ENCODE assay signal across 8 mouse cellular contexts in the genomic region with DNA sequence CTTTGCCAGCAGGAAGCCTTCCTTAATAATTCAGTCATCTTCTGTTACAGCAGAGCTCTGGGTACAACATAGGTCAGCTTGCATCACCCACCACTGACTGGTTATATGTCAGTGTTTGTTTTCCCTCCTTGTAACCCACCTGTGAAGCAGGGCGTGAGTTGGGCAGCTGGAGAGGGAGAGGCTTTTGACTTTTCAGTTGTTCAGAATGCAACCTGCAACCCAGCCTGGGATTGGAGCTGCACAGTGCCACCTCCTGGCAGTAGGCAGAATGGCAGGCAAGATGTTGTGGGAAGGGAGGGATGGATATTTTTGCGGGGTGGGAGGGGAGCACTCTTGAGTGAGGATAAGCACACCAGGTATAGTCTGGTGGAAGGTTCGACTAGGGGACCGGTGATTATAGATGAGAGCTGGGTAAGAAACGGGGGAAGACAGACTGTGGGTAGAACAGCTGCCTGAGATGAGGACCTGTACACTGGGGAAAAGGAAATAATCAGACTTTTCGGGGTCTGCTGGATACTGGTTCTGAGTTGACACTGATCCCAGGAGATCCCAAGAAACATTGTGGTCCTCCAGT. TPM values are rescaled to one million over a fixed set of nuclear protein-coding genes. Genes with fewer than 3 reads are reported as not detected.
A peak's percentile ranks its signal among the peaks of the same experiment; 100 is the strongest.
DNase-seq lines count a peak whose midpoint lies in the region; TF ChIP-seq lines count a peak whose summit lies in the region.

No protein-coding gene starts in this region.

- H3K4me3 ChIP-seq in CH12.LX (replicated peaks in 1 of 3; ENCODE audit: low read depth in 2 of 3, low read length in 2 of 3, poor library complexity in 1 of 3): no peak overlapping the region

- in situ Hi-C loops in CH12.LX (cut with MboI; ENCODE audit: low pct_ligation_motif_present, low pct_unique_long_range_greater_than_20kb, low sequenced_read_pairs): loop anchor here (25.0 kb wide), 1 partner anchor 423 kb away; no protein-coding TSS in a partner anchor

- H3K9me3 ChIP-seq in CH12.LX (replicated peaks; ENCODE audit: low read length): no peaks in the 10 kb centered on the region

- peaks cover 82% of the 10 kb centered on the region for H3K27me3 ChIP-seq in CH12.LX (replicated peaks)

- dilution Hi-C loops in CH12.LX (cut with MboI; ENCODE audit: extremely low pct_ligation_motif_present, extremely low pct_unique_long_range_greater_than_20kb, low sequenced_read_pairs): no loop called here

- no peak overlapping the region for H3K9ac ChIP-seq in CH12.LX (ENCODE audit: insufficient read depth, low read depth)

- no peaks in the 10 kb centered on the region for H3K79me2 ChIP-seq in CH12.LX (replicated peaks; ENCODE audit: control insufficient read depth, extremely low read depth, insufficient read depth, poor library complexity, severe bottlenecking)

- H3K4me2 ChIP-seq in CH12.LX (ENCODE audit: insufficient read depth, low read depth, poor library complexity, severe bottlenecking): no peak overlapping the region

- peaks cover 0 to 3% of the 10 kb centered on the region in 2 experiments; a peak in 1 of 4 replicates for H3K4me1 ChIP-seq in CH12.LX (ENCODE audit: control insufficient read depth in 1 of 2, insufficient read depth in 2 of 2)

- H3K36me3 ChIP-seq in CH12.LX (replicated peaks in 1 of 2; ENCODE audit: control insufficient read depth in 1 of 2, insufficient read depth in 1 of 2, low read length in 1 of 2): no peaks in the 10 kb centered on the region

- DNase-seq in cerebellum, adult 18-20 months: peak; percentile 43 to 48
- no peak for DNase-seq in cerebellum, adult 11-12 months
- DNase-seq in CH12.LX (ENCODE audit: extremely low read depth): peak; percentile 39
- peak; percentile 13 for DNase-seq in cerebellum, adult 9-10 months
- peak; percentile 24 to 31 for DNase-seq in frontal cortex, postnatal 25 days (ENCODE audit: low spot score in 2 of 2)
- peak; percentile 77 to 82 for DNase-seq in kidney, postnatal 4 days
- peak; percentile 75 for DNase-seq in lung, postnatal 36 days
- DNase-seq in right cerebral cortex, adult 2 months (ENCODE audit: low spot score in 2 of 2): peak; percentile 61 to 71

- no peak for TF ChIP-seq EP300 in CH12.LX (IDR thresholded peaks at IDR 0.05; ENCODE audit: low read length)

- H3K27ac ChIP-seq in CH12.LX (ENCODE audit: insufficient read depth, low read depth): no peak overlapping the region

- TF ChIP-seq CTCF in CH12.LX (conservative IDR thresholded peaks at IDR 0.05 in 1 of 2, IDR thresholded peaks at IDR 0.05 in 1 of 2; ENCODE audit: low read depth in 2 of 2, low read length in 2 of 2): peak; percentile 38 to 87; a peak in 3 of 4 replicates

- peak; percentile 64 for TF ChIP-seq RAD21 in CH12.LX (IDR thresholded peaks at IDR 0.05; ENCODE audit: low read depth, low read length)

- no peak for TF ChIP-seq POLR2A in CH12.LX (IDR thresholded peaks at IDR 0.05; ENCODE audit: low read depth, low read length)

TF ChIP-seq in CH12.LX, 34 proteins besides CTCF, POLR2A, EP300 and RAD21:
- TF ChIP-seq ZC3H11A (IDR thresholded peaks at IDR 0.05; ENCODE audit: low read depth, low read length): no peak
- TF ChIP-seq JUND (conservative IDR thresholded peaks at IDR 0.05; ENCODE audit: low read depth, low read length): no peak
- TF ChIP-seq ETS1 (conservative IDR thresholded peaks at IDR 0.05; ENCODE audit: low read depth, low read length): no peak
- TF ChIP-seq ELF1 (IDR thresholded peaks at IDR 0.05; ENCODE audit: low read depth, low read length): no peak
- TF ChIP-seq CHD1 (IDR thresholded peaks at IDR 0.05; ENCODE audit: low read depth, low read length): no peak
- peak; percentile 73 for TF ChIP-seq SMC3 (IDR thresholded peaks at IDR 0.05; ENCODE audit: low read depth, low read length)
- TF ChIP-seq IRF4 (IDR thresholded peaks at IDR 0.05; ENCODE audit: low read depth, low read length): 0 out of 2 replicates have a peak, but pooled peaks have one; percentile 15
- no peak for TF ChIP-seq RCOR1 (conservative IDR thresholded peaks at IDR 0.05; ENCODE audit: low read depth, low read length)
- no peak for TF ChIP-seq SIN3A (IDR thresholded peaks at IDR 0.05; ENCODE audit: low read length)
- TF ChIP-seq NELFE (IDR thresholded peaks at IDR 0.05; ENCODE audit: low read depth, low read length): no peak
- TF ChIP-seq USF2 (conservative IDR thresholded peaks at IDR 0.05; ENCODE audit: low read depth, low read length): no peak
- TF ChIP-seq ZNF384 (IDR thresholded peaks at IDR 0.05; ENCODE audit: low read depth, low read length): no peak
- no peak for TF ChIP-seq PAX5 (IDR thresholded peaks at IDR 0.05; ENCODE audit: low read length)
- TF ChIP-seq MEF2A (IDR thresholded peaks at IDR 0.05; ENCODE audit: borderline replicate concordance, low read depth, low read length): no peak
- no peak for TF ChIP-seq MAX (IDR thresholded peaks at IDR 0.05; ENCODE audit: low read length)

RNA-seq across cellular contexts. Expression of a gene that starts 2.9 kb away (rescaled TPM):
- 0.21 and 0.55 TPM in 2 replicates for total RNA-seq in CH12.LX (2012; rRNA removed)
- not detected in 2 replicates for total RNA-seq in CH12.LX (2014; rRNA removed)
- not detected in 2 replicates for polyA plus RNA-seq in CH12.LX (2012; ENCODE audit: insufficient read length, low read depth)

RNA-seq across cellular contexts. Expression of a gene that starts 29.4 kb away (rescaled TPM):
- total RNA-seq in CH12.LX (2012; rRNA removed) (0.34 and 0.50 TPM in 2 replicates), CH12.LX (2014; rRNA removed) (0.12 and 0.15 TPM in 2 replicates)
- 0.13 and 0.19 TPM in 2 replicates for polyA plus RNA-seq in CH12.LX (2012; ENCODE audit: insufficient read length, low read depth)

RNA-seq across cellular contexts. Expression of a gene that starts 48.5 kb away (rescaled TPM):
- total RNA-seq in CH12.LX (2012; rRNA removed) (not detected in 2 replicates), CH12.LX (2014; rRNA removed) (not detected in 2 replicates)
- 0.07 TPM in 1 of 2 replicates, not detected in the other for polyA plus RNA-seq in CH12.LX (2012; ENCODE audit: insufficient read length, low read depth)
